Mouse (Mus musculus): ENCODE measurements around the gene Wdtc1. TPM values are rescaled to one million over a fixed set of nuclear protein-coding genes. Genes with fewer than 3 reads are reported as not detected.

Gene Wdtc1
- total and polyA plus RNA-seq, 3 experiments = 13.2 to 35.3 TPM; not detected in 1

DNA sequence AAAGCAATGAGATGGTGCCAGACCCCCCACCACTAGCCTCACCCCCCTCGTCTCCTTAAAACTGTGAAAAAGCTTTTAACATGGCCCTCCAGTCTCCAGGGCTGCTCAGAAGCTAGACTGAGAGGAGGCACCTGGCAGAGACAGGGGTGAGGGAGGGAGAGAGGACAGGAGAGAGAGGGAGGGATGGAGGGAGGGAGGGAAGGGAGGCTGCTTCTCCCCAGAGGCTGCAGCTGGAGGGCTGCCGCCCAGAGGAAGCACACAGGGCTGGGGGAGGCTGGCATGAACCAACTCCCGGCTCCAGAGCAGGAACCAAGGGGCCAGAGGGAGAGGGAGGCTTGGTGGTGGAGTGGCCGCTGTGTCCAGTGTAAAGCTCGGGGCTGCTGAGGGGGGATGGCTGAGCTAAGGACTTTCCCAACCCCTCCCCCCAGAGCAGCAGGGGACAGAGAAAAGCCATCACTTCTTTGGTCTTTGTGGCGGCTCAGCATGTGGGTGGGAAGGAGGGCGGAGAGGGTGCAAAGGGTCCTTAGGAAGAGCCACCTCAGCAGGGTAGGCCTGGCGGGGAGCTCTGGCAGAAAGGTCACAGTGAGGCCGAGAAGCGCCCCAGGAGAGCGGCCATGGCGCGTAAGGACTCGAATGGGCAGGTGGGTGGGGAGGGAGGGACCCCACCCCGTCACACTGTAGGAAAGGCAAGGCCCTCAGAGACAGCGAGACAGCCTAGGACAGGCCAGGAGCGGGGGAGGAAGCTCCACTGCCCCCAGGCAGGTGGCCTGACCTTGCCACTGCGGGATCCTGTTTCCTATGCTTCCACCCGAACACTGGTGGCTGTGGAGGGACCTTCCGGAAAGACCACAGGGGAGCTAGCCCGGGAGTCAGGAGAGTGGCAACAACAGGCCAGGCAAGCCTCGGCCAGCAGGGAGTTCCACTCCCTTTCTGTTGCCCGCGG, 60.1 kb downstream of the Wdtc1 start:
- H3K9ac ChIP-seq (ENCODE audit: control insufficient read depth, low read depth, low read length, poor library complexity, severe bottlenecking) = no peak overlapping the region
- peaks cover 0 to 2% of the 10 kb centered on the region in 2 experiments; a peak in 3 of 4 replicates for H3K4me1 ChIP-seq (ENCODE audit: control insufficient read depth in 1 of 2, insufficient read depth in 2 of 2, low read length in 2 of 2)
- H3K27me3 ChIP-seq (ENCODE audit: control insufficient read depth in 1 of 2, insufficient read depth in 2 of 2, low read length in 2 of 2) = no peaks in the 10 kb centered on the region
- no peak for DNase-seq (ENCODE audit: low read depth, low spot score)
- no peak overlapping the region for H3K4me3 ChIP-seq (ENCODE audit: control insufficient read depth in 1 of 2, insufficient read depth in 1 of 2, low read depth in 2 of 2, low read length in 2 of 2)
- H3K79me2 ChIP-seq (ENCODE audit: control insufficient read depth, insufficient read depth, low read length, poor library complexity) = no peaks in the 10 kb centered on the region
- no peak overlapping the region for H3K27ac ChIP-seq (ENCODE audit: control insufficient read depth, low read depth, low read length)
- H3K36me3 ChIP-seq (ENCODE audit: control insufficient read depth in 1 of 2, insufficient read depth in 2 of 2, low read length in 2 of 2) = peaks cover 0 to 2% of the 10 kb centered on the region in 2 experiments; a peak in 3 of 4 replicates
- TF ChIP-seq CTCF (IDR thresholded peaks at IDR 0.05 in 2 of 3, conservative IDR thresholded peaks at IDR 0.05 in 1 of 3; ENCODE audit: control insufficient read depth in 1 of 3, insufficient read depth in 1 of 3, low read depth in 2 of 3, low read length in 3 of 3, poor library complexity in 1 of 3, severe bottlenecking in 1 of 3) (no peak), MEF2A (IDR thresholded peaks at IDR 0.05; ENCODE audit: extremely low read depth, insufficient replicate concordance, low read depth, low read length, poor library complexity, severe bottlenecking) (no peak), ELF1 (IDR thresholded peaks at IDR 0.05; ENCODE audit: low read depth, low read length) (no peak), TAL1 (IDR thresholded peaks at IDR 0.05; ENCODE audit: low read length) (no peak), ZNF384 (IDR thresholded peaks at IDR 0.05; ENCODE audit: low read depth, low read length) (no peak), ETS1 (IDR thresholded peaks at IDR 0.05; ENCODE audit: low read depth, low read length) (no peak), JUND (IDR thresholded peaks at IDR 0.05; ENCODE audit: low read depth, low read length) (no peak), CHD1 (IDR thresholded peaks at IDR 0.05; ENCODE audit: low read depth, low read length) (no peak), RAD21 (IDR thresholded peaks at IDR 0.05; ENCODE audit: low read depth, low read length) (no peak), GABPA (IDR thresholded peaks at IDR 0.05; ENCODE audit: low read depth, low read length) (no peak), POLR2AphosphoS2 (IDR thresholded peaks at IDR 0.05; ENCODE audit: low read length) (no peak)
- no peaks in the 10 kb centered on the region for H3K9me3 ChIP-seq (replicated peaks; ENCODE audit: insufficient read depth, low read length)

- Histone ChIP-seq H3K9me3 (replicated peaks; ENCODE audit: insufficient read depth, low read length) (no peaks in the 10 kb centered on the region), H3K27me3 (ENCODE audit: control insufficient read depth in 1 of 2, insufficient read depth in 2 of 2, low read length in 2 of 2) (no peaks in the 10 kb centered on the region), H3K27ac (ENCODE audit: control insufficient read depth, low read depth, low read length) (no peak overlapping the region), H3K9ac (ENCODE audit: control insufficient read depth, low read depth, low read length, poor library complexity, severe bottlenecking) (no peak overlapping the region), H3K36me3 (ENCODE audit: control insufficient read depth in 1 of 2, insufficient read depth in 2 of 2, low read length in 2 of 2) (peaks cover 0 to 2% of the 10 kb centered on the region in 2 experiments; a peak in 3 of 4 replicates), H3K4me1 (ENCODE audit: control insufficient read depth in 1 of 2, insufficient read depth in 2 of 2, low read length in 2 of 2) (peaks cover 0 to 2% of the 10 kb centered on the region in 2 experiments; a peak in 3 of 4 replicates), H3K79me2 (ENCODE audit: control insufficient read depth, insufficient read depth, low read length, poor library complexity) (no peaks in the 10 kb centered on the region), H3K4me3 (ENCODE audit: control insufficient read depth in 1 of 2, insufficient read depth in 1 of 2, low read depth in 2 of 2, low read length in 2 of 2) (no peak overlapping the region)
- no peak for TF ChIP-seq ZMIZ1 (IDR thresholded peaks at IDR 0.05; ENCODE audit: low read depth, low read length)
- no peak for TF ChIP-seq RAD21 (IDR thresholded peaks at IDR 0.05; ENCODE audit: low read depth, low read length)
- no peak for TF ChIP-seq POLR2AphosphoS5 (IDR thresholded peaks at IDR 0.05; ENCODE audit: borderline replicate concordance, low read depth, low read length)
- TF ChIP-seq ETS1 (IDR thresholded peaks at IDR 0.05; ENCODE audit: low read depth, low read length) = no peak
- no peak for TF ChIP-seq BHLHE40 (IDR thresholded peaks at IDR 0.05; ENCODE audit: borderline replicate concordance, low read depth, low read length)
- no peak for TF ChIP-seq MEF2A (IDR thresholded peaks at IDR 0.05; ENCODE audit: extremely low read depth, insufficient replicate concordance, low read depth, low read length, poor library complexity, severe bottlenecking)
- TF ChIP-seq EP300 (IDR thresholded peaks at IDR 0.05; ENCODE audit: low read depth in 1 of 2, low read length in 2 of 2) = no peak
- no peak for TF ChIP-seq MYB (IDR thresholded peaks at IDR 0.05; ENCODE audit: low read depth, low read length)
- TF ChIP-seq GABPA (IDR thresholded peaks at IDR 0.05; ENCODE audit: low read depth, low read length) = no peak
- DNase-seq (ENCODE audit: low read depth, low spot score) = no peak
Observed at GRCm38 (mm10) chr4:133292405-133292804, 60.9 kb downstream of the Wdtc1 start.

Measured in MEL (cell line).